Mouse (Mus musculus): ENCODE results near the gene Wbp1l. TPM values are rescaled to one million over a fixed set of nuclear protein-coding genes. Genes with fewer than 3 reads are reported as not detected.

Wbp1l gene
- polyA plus RNA-seq, 1 experiment from 2014 or later = 37.0 TPM

- H3K36me3 ChIP-seq (ENCODE audit: control insufficient read depth, insufficient read depth, low read length) = peaks cover 32% of the 10 kb centered on the region
- peak; percentile 72; the same call in 1 of the 2 replicates for ATAC-seq (ENCODE audit: insufficient number of reproducible peaks, insufficient read depth, low FRiP score, low read depth)
Observed at GRCm38 (mm10) chr19:46587823-46588508, 10.9 kb upstream of the Wbp1l start.

GRCm38 (mm10) chr19:46591575-46591974 is 7.3 kb upstream of the Wbp1l start:
- H3K4me3 ChIP-seq (ENCODE audit: low read depth, low read length) = no peak overlapping the region
- WGBS = 81% methylated on average over 6 of the region's 6 CpGs
- peaks cover 35% of the 10 kb centered on the region for H3K36me3 ChIP-seq (ENCODE audit: control insufficient read depth, insufficient read depth, low read length)
- no peak for ATAC-seq (ENCODE audit: insufficient number of reproducible peaks, insufficient read depth, low FRiP score, low read depth)
- H3K27me3 ChIP-seq (ENCODE audit: control insufficient read depth, insufficient read depth, low read length) = no peaks in the 10 kb centered on the region
- no peaks in the 10 kb centered on the region for H3K9me3 ChIP-seq (ENCODE audit: control insufficient read depth, low read depth, low read length)
- no peak overlapping the region for H3K4me2 ChIP-seq (replicated peaks; ENCODE audit: low read depth, low read length)
- no peak overlapping the region for H3K9ac ChIP-seq (replicated peaks; ENCODE audit: low read depth, low read length)
- H3K4me1 ChIP-seq (ENCODE audit: control insufficient read depth, insufficient read depth, low read length) = no peaks in the 10 kb centered on the region
- H3K27ac ChIP-seq (ENCODE audit: low read length) = no peak overlapping the region

More at GRCm38 (mm10) chr19:46587823-46588508, 10.9 kb upstream of the Wbp1l start:
- H3K27me3 ChIP-seq (ENCODE audit: control insufficient read depth, insufficient read depth, low read length) = no peaks in the 10 kb centered on the region
- H3K9ac ChIP-seq (replicated peaks; ENCODE audit: low read depth, low read length) = no peak overlapping the region
- H3K4me1 ChIP-seq (ENCODE audit: control insufficient read depth, insufficient read depth, low read length) = no peaks in the 10 kb centered on the region
- 52% methylated on average over 13 of the region's 13 CpGs for WGBS
- H3K9me3 ChIP-seq (ENCODE audit: control insufficient read depth, low read depth, low read length) = no peaks in the 10 kb centered on the region
- H3K4me2 ChIP-seq (replicated peaks; ENCODE audit: low read depth, low read length) = no peak overlapping the region
- no peak overlapping the region for H3K4me3 ChIP-seq (ENCODE audit: low read depth, low read length)
- H3K27ac ChIP-seq (ENCODE audit: low read length) = no peak overlapping the region

- H3K36me3 ChIP-seq (ENCODE audit: control insufficient read depth, insufficient read depth, low read length) = peaks cover 38% of the 10 kb centered on the region
- no peak overlapping the region for H3K4me3 ChIP-seq (ENCODE audit: low read depth, low read length)
- no peaks in the 10 kb centered on the region for H3K27me3 ChIP-seq (ENCODE audit: control insufficient read depth, insufficient read depth, low read length)
- WGBS = 91% methylated on average over 9 of the region's 9 CpGs
- H3K4me2 ChIP-seq (replicated peaks; ENCODE audit: low read depth, low read length) = no peak overlapping the region
- H3K4me1 ChIP-seq (ENCODE audit: control insufficient read depth, insufficient read depth, low read length) = no peaks in the 10 kb centered on the region
- H3K27ac ChIP-seq (ENCODE audit: low read length) = no peak overlapping the region
- ATAC-seq (ENCODE audit: insufficient number of reproducible peaks, insufficient read depth, low FRiP score, low read depth) = no peak
- H3K9me3 ChIP-seq (ENCODE audit: control insufficient read depth, low read depth, low read length) = no peaks in the 10 kb centered on the region
- H3K9ac ChIP-seq (replicated peaks; ENCODE audit: low read depth, low read length) = no peak overlapping the region
Observed at GRCm38 (mm10) chr19:46592751-46593439, 6.0 kb upstream of the Wbp1l start.

GRCm38 (mm10) chr19:46598187-46598586 is 697 bp upstream of the Wbp1l start:
- no peak for ATAC-seq (ENCODE audit: insufficient number of reproducible peaks, insufficient read depth, low FRiP score, low read depth)
- WGBS = 82% methylated on average over 4 of the region's 4 CpGs
- Histone ChIP-seq H3K9me3 (ENCODE audit: control insufficient read depth, low read depth, low read length) (no peaks in the 10 kb centered on the region), H3K4me3 (ENCODE audit: low read depth, low read length) (0 out of 2 replicates have a peak overlapping the region, but pooled peaks have one; percentile 95), H3K27ac (ENCODE audit: low read length) (no peak overlapping the region), H3K4me1 (ENCODE audit: control insufficient read depth, insufficient read depth, low read length) (peaks cover 9% of the 10 kb centered on the region; the same call in 1 of the 2 replicates), H3K9ac (replicated peaks; ENCODE audit: low read depth, low read length) (no peak overlapping the region), H3K27me3 (ENCODE audit: control insufficient read depth, insufficient read depth, low read length) (no peaks in the 10 kb centered on the region), H3K36me3 (ENCODE audit: control insufficient read depth, insufficient read depth, low read length) (peaks cover 11% of the 10 kb centered on the region; the same call in 1 of the 2 replicates), H3K4me2 (replicated peaks; ENCODE audit: low read depth, low read length) (peak overlapping the region; percentile 30)

GRCm38 (mm10) chr19:46599375-46600256 is 732 bp downstream of the Wbp1l start:
- 16% methylated on average over 22 of the region's 22 CpGs for WGBS
- H3K4me2 ChIP-seq (replicated peaks; ENCODE audit: low read depth, low read length) = peak overlapping the region; percentile 83

GRCm38 (mm10) chr19:46600371-46600770 is 1.5 kb downstream of the Wbp1l start:
- Histone ChIP-seq H3K4me1 (ENCODE audit: control insufficient read depth, insufficient read depth, low read length) (peaks cover 9% of the 10 kb centered on the region; the same call in 1 of the 2 replicates), H3K4me2 (replicated peaks; ENCODE audit: low read depth, low read length) (peak overlapping the region; percentile 83; the same call in 1 of the 2 replicates), H3K9me3 (ENCODE audit: control insufficient read depth, low read depth, low read length) (no peaks in the 10 kb centered on the region), H3K27ac (ENCODE audit: low read length) (no peak overlapping the region), H3K4me3 (ENCODE audit: low read depth, low read length) (peak overlapping the region; percentile 95; the same call in 1 of the 2 replicates), H3K9ac (replicated peaks; ENCODE audit: low read depth, low read length) (no peak overlapping the region), H3K27me3 (ENCODE audit: control insufficient read depth, insufficient read depth, low read length) (no peaks in the 10 kb centered on the region), H3K36me3 (ENCODE audit: control insufficient read depth, insufficient read depth, low read length) (peaks cover 4% of the 10 kb centered on the region; the same call in 1 of the 2 replicates)
- ATAC-seq (ENCODE audit: insufficient number of reproducible peaks, insufficient read depth, low FRiP score, low read depth) = no peak
- 79% methylated on average over 4 of the region's 4 CpGs for WGBS

More at GRCm38 (mm10) chr19:46599375-46600256, 732 bp downstream of the Wbp1l start:
- H3K4me1 ChIP-seq (ENCODE audit: control insufficient read depth, insufficient read depth, low read length) = peaks cover 9% of the 10 kb centered on the region; the same call in 1 of the 2 replicates
- H3K36me3 ChIP-seq (ENCODE audit: control insufficient read depth, insufficient read depth, low read length) = peaks cover 5% of the 10 kb centered on the region; the same call in 1 of the 2 replicates
- no peak overlapping the region; the same call in 1 of the 2 replicates for H3K27ac ChIP-seq (ENCODE audit: low read length)
- no peaks in the 10 kb centered on the region for H3K9me3 ChIP-seq (ENCODE audit: control insufficient read depth, low read depth, low read length)
- H3K4me3 ChIP-seq (ENCODE audit: low read depth, low read length) = peak overlapping the region; percentile 95
- H3K9ac ChIP-seq (replicated peaks; ENCODE audit: low read depth, low read length) = peak overlapping the region; percentile 76
- no peaks in the 10 kb centered on the region for H3K27me3 ChIP-seq (ENCODE audit: control insufficient read depth, insufficient read depth, low read length)
- ATAC-seq (ENCODE audit: insufficient number of reproducible peaks, insufficient read depth, low FRiP score, low read depth) = no peak

- WGBS = 73% methylated on average over 14 of the region's 14 CpGs
- no peak overlapping the region for H3K27ac ChIP-seq (ENCODE audit: low read length)
- no peak overlapping the region for H3K4me3 ChIP-seq (ENCODE audit: low read depth, low read length)
- no peak overlapping the region for H3K4me2 ChIP-seq (replicated peaks; ENCODE audit: low read depth, low read length)
- no peaks in the 10 kb centered on the region for H3K9me3 ChIP-seq (ENCODE audit: control insufficient read depth, low read depth, low read length)
- no peaks in the 10 kb centered on the region for H3K27me3 ChIP-seq (ENCODE audit: control insufficient read depth, insufficient read depth, low read length)
- no peak for ATAC-seq (ENCODE audit: insufficient number of reproducible peaks, insufficient read depth, low FRiP score, low read depth)
- H3K4me1 ChIP-seq (ENCODE audit: control insufficient read depth, insufficient read depth, low read length) = peaks cover 9% of the 10 kb centered on the region; the same call in 1 of the 2 replicates
- peaks cover 7% of the 10 kb centered on the region; the same call in 1 of the 2 replicates for H3K36me3 ChIP-seq (ENCODE audit: control insufficient read depth, insufficient read depth, low read length)
- H3K9ac ChIP-seq (replicated peaks; ENCODE audit: low read depth, low read length) = no peak overlapping the region
Observed at GRCm38 (mm10) chr19:46601491-46601890, 2.6 kb downstream of the Wbp1l start.

GRCm38 (mm10) chr19:46602406-46602805 is 3.5 kb downstream of the Wbp1l start:
- Histone ChIP-seq H3K9ac (replicated peaks; ENCODE audit: low read depth, low read length) (no peak overlapping the region), H3K27ac (ENCODE audit: low read length) (no peak overlapping the region), H3K4me2 (replicated peaks; ENCODE audit: low read depth, low read length) (no peak overlapping the region), H3K36me3 (ENCODE audit: control insufficient read depth, insufficient read depth, low read length) (peaks cover 4% of the 10 kb centered on the region; the same call in 1 of the 2 replicates), H3K9me3 (ENCODE audit: control insufficient read depth, low read depth, low read length) (no peaks in the 10 kb centered on the region), H3K27me3 (ENCODE audit: control insufficient read depth, insufficient read depth, low read length) (no peaks in the 10 kb centered on the region), H3K4me3 (ENCODE audit: low read depth, low read length) (no peak overlapping the region), H3K4me1 (ENCODE audit: control insufficient read depth, insufficient read depth, low read length) (peaks cover 9% of the 10 kb centered on the region; the same call in 1 of the 2 replicates)
- no peak for ATAC-seq (ENCODE audit: insufficient number of reproducible peaks, insufficient read depth, low FRiP score, low read depth)
- WGBS = 89% methylated on average over 4 of the region's 4 CpGs

All from stomach, embryonic 14.5 days (tissue).